Mouse (Mus musculus): ENCODE results near the gene Hist1h2bf.

DNA sequence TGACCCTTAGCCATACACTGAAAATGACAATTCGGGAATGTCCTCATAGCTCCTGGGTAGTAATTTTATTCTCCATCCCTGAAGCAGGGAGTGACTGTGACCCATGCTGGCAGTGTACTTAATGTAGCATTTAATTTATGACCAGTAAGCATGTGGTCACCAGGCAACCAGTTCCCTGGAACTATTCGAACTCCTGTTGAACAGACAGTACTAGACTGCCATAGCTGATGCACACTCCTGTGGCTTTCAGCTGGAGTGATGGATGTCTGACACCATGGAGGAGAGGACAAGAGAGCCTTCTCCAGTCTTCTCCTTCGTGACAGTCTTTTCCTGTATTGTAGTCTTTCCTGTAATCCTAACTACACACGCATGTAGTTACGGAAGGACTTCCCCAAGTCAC is 45.0 kb downstream of the Hist1h2bf start:
- TF ChIP-seq CTCF (IDR thresholded peaks at IDR 0.05; ENCODE audit: insufficient read depth, low read length) (no peak), POLR2A (IDR thresholded peaks at IDR 0.05; ENCODE audit: borderline replicate concordance, extremely low read depth, low read depth, low read length) (no peak)
